Mouse (Mus musculus): ENCODE data around the gene Thumpd3. TPM values are rescaled to one million over a fixed set of nuclear protein-coding genes. Genes with fewer than 3 reads are reported as not detected.

Gene Thumpd3
- polyA plus RNA-seq, 1 experiment: 21.3 TPM

- no peak for DNase-seq (ENCODE audit: extremely low spot score in 1 of 2, low spot score in 1 of 2)
Observed at GRCm38 (mm10) chr6:113036463-113037175, 9.4 kb upstream of the Thumpd3 start.

GRCm38 (mm10) chr6:113037946-113038734 is 7.9 kb upstream of the Thumpd3 start:
- peak; percentile 41 to 84 for DNase-seq (ENCODE audit: extremely low spot score in 1 of 2, low spot score in 1 of 2)

GRCm38 (mm10) chr6:113038735-113039058 is 7.3 kb upstream of the Thumpd3 start:
- DNase-seq (ENCODE audit: extremely low spot score in 1 of 2, low spot score in 1 of 2): no peak

- no peak for DNase-seq (ENCODE audit: extremely low spot score in 1 of 2, low spot score in 1 of 2)
Observed at GRCm38 (mm10) chr6:113040319-113040718, 5.7 kb upstream of the Thumpd3 start.

GRCm38 (mm10) chr6:113041215-113041990 is 4.6 kb upstream of the Thumpd3 start:
- no peak for DNase-seq (ENCODE audit: extremely low spot score in 1 of 2, low spot score in 1 of 2)

GRCm38 (mm10) chr6:113045575-113045974 is 450 bp upstream of the Thumpd3 start:
- DNase-seq (ENCODE audit: extremely low spot score in 1 of 2, low spot score in 1 of 2): no peak

- no peak for DNase-seq (ENCODE audit: extremely low spot score in 1 of 2, low spot score in 1 of 2)
Observed at GRCm38 (mm10) chr6:113047016-113047746, 1.2 kb downstream of the Thumpd3 start.

- DNase-seq (ENCODE audit: extremely low spot score in 1 of 2, low spot score in 1 of 2): no peak
Observed at GRCm38 (mm10) chr6:113048371-113048770, 2.3 kb downstream of the Thumpd3 start.

- no peak for DNase-seq (ENCODE audit: extremely low spot score in 1 of 2, low spot score in 1 of 2)
Observed at GRCm38 (mm10) chr6:113049159-113049558, 3.1 kb downstream of the Thumpd3 start.

- DNase-seq (ENCODE audit: extremely low spot score in 1 of 2, low spot score in 1 of 2): no peak
Observed at GRCm38 (mm10) chr6:113052972-113053371, 6.9 kb downstream of the Thumpd3 start.

- DNase-seq (ENCODE audit: extremely low spot score in 1 of 2, low spot score in 1 of 2): no peak
Observed at GRCm38 (mm10) chr6:113054552-113055107, 8.6 kb downstream of the Thumpd3 start.

GRCm38 (mm10) chr6:113060892-113061563 is 15.0 kb downstream of the Thumpd3 start:
- no peak for DNase-seq (ENCODE audit: extremely low spot score in 1 of 2, low spot score in 1 of 2)

GRCm38 (mm10) chr6:113062253-113062652 is 16.2 kb downstream of the Thumpd3 start:
- DNase-seq (ENCODE audit: extremely low spot score in 1 of 2, low spot score in 1 of 2): no peak

GRCm38 (mm10) chr6:113063363-113063762 is 17.3 kb downstream of the Thumpd3 start:
- no peak for DNase-seq (ENCODE audit: extremely low spot score in 1 of 2, low spot score in 1 of 2)

- no peak for DNase-seq (ENCODE audit: extremely low spot score in 1 of 2, low spot score in 1 of 2)
Observed at GRCm38 (mm10) chr6:113065186-113065585, 19.2 kb downstream of the Thumpd3 start.

- DNase-seq (ENCODE audit: extremely low spot score in 1 of 2, low spot score in 1 of 2): no peak
Observed at GRCm38 (mm10) chr6:113069154-113069553, 23.1 kb downstream of the Thumpd3 start.

- DNase-seq (ENCODE audit: extremely low spot score in 1 of 2, low spot score in 1 of 2): no peak
Observed at GRCm38 (mm10) chr6:113075261-113075660, 29.2 kb downstream of the Thumpd3 start.

GRCm38 (mm10) chr6:113076012-113076685 is 30.1 kb downstream of the Thumpd3 start:
- DNase-seq (ENCODE audit: extremely low spot score in 1 of 2, low spot score in 1 of 2): peak; percentile 85 to 90
